Mouse (Mus musculus) MEL (cell line): ENCODE measurements around the gene Arhgap20. TPM values are rescaled to one million over a fixed set of nuclear protein-coding genes. Genes with fewer than 3 reads are reported as not detected.

Source experiments
- DNase-seq: peaks from one replicate; pipeline ENCODE4 v3.0.0; 2011; ENCODE audit warnings: low read depth, low spot score
- H3K27ac ChIP-seq: 2 replicates; pipeline ENCODE4 v1.5.1; 2012; ENCODE audit warnings: low read depth, mild to moderate bottlenecking, control low read depth, low read length, moderate library complexity; ENCODE audit not compliant: control insufficient read depth
- H3K27me3 ChIP-seq, 2 experiments: fragments of 150-350 bp in 1 of 2; sonication (generic) in 1 of 2; 2 replicates each; pipeline ENCODE4 v1.6.1; 2012; ENCODE audit warnings: low read length in 2 of 2, mild to moderate bottlenecking in 2 of 2, improper control_type of control experiment in 1 of 2, moderate library complexity in 1 of 2; ENCODE audit not compliant: insufficient read depth in 2 of 2, control insufficient read depth in 1 of 2
- H3K36me3 ChIP-seq, 2 experiments: 2 replicates each; pipeline ENCODE4 v1.6.1; 2012 to 2014; ENCODE audit warnings: low read length in 2 of 2, improper control_type of control experiment in 1 of 2, inconsistent platforms in 1 of 2, mild to moderate bottlenecking in 1 of 2; ENCODE audit not compliant: insufficient read depth in 2 of 2, control insufficient read depth in 1 of 2
- H3K4me1 ChIP-seq, 2 experiments: fragments of 150-350 bp in 1 of 2; sonication (generic) in 1 of 2; 2 replicates each; pipeline ENCODE4 v1.6.1; 2012; ENCODE audit warnings: low read length in 2 of 2, improper control_type of control experiment in 1 of 2, mild to moderate bottlenecking in 1 of 2; ENCODE audit not compliant: insufficient read depth in 2 of 2, control insufficient read depth in 1 of 2
- H3K4me3 ChIP-seq, 2 experiments: fragments of 150-350 bp in 1 of 2; sonication (generic) in 1 of 2; 2 replicates each; pipeline ENCODE4 v1.5.1; 2012; ENCODE audit warnings: low read depth in 2 of 2, low read length in 2 of 2, mild to moderate bottlenecking in 2 of 2, moderate library complexity in 2 of 2, control low read depth in 1 of 2, improper control_type of control experiment in 1 of 2; ENCODE audit not compliant: control insufficient read depth in 1 of 2, insufficient read depth in 1 of 2
- H3K79me2 ChIP-seq: 2 replicates; pipeline ENCODE4 v1.6.1; 2012; ENCODE audit warnings: mild to moderate bottlenecking, low read length, moderate library complexity; ENCODE audit not compliant: control insufficient read depth, poor library complexity, insufficient read depth
- H3K9ac ChIP-seq: 2 replicates; pipeline ENCODE4 v1.6.1; 2012; ENCODE audit warnings: low read depth, mild to moderate bottlenecking, control low read depth, low read length, moderate library complexity; ENCODE audit not compliant: control insufficient read depth, poor library complexity, severe bottlenecking
- H3K9me3 ChIP-seq: fragments of 150-350 bp; sonication (generic); replicated peaks from 2 replicates; pipeline ENCODE4 v1.6.1; 2012; ENCODE audit warnings: mild to moderate bottlenecking, low read length, improper control_type of control experiment, moderate library complexity; ENCODE audit not compliant: insufficient read depth
- CHD1 ChIP-seq: IDR thresholded peaks from 2 replicates; pipeline ENCODE4 v1.6.1; 2012; ENCODE audit warnings: low read depth, mild to moderate bottlenecking, inconsistent platforms, low read length, improper control_type of control experiment
- CHD2 ChIP-seq: IDR thresholded peaks from 2 replicates; pipeline ENCODE4 v1.6.1; 2011; ENCODE audit warnings: low read length, improper control_type of control experiment
- CTCF ChIP-seq, 3 experiments: IDR thresholded peaks in 2 of 3; conservative IDR thresholded peaks in 1 of 3; 2 replicates each; pipeline ENCODE4 v1.5.1; 2011 to 2012; ENCODE audit warnings: low read length in 3 of 3, low read depth in 2 of 3, mild to moderate bottlenecking in 2 of 3, improper control_type of control experiment in 1 of 3, inconsistent platforms in 1 of 3, mixed read lengths in 1 of 3, moderate library complexity in 1 of 3; ENCODE audit not compliant: control insufficient read depth in 1 of 3, insufficient read depth in 1 of 3, poor library complexity in 1 of 3, severe bottlenecking in 1 of 3
- ELF1 ChIP-seq: IDR thresholded peaks from 2 replicates; pipeline ENCODE4 v1.6.1; 2014; ENCODE audit warnings: low read depth, mild to moderate bottlenecking, inconsistent platforms, low read length, improper control_type of control experiment, moderate library complexity
- EP300 ChIP-seq, 2 experiments: IDR thresholded peaks; 2 replicates each; pipeline ENCODE4 v1.6.1; 2011; ENCODE audit warnings: improper control_type of control experiment in 2 of 2, low read length in 2 of 2, low read depth in 1 of 2, mild to moderate bottlenecking in 1 of 2
- ETS1 ChIP-seq: IDR thresholded peaks from 2 replicates; pipeline ENCODE4 v1.6.1; 2012; ENCODE audit warnings: low read depth, mild to moderate bottlenecking, inconsistent platforms, low read length, improper control_type of control experiment, moderate library complexity
- GABPA ChIP-seq: IDR thresholded peaks from 2 replicates; pipeline ENCODE4 v1.6.1; 2012; ENCODE audit warnings: low read depth, mild to moderate bottlenecking, inconsistent platforms, low read length, improper control_type of control experiment, moderate library complexity
- GATA1 ChIP-seq: IDR thresholded peaks from 2 replicates; pipeline ENCODE4 v1.6.1; 2011; ENCODE audit warnings: low read depth, low read length, improper control_type of control experiment
- HCFC1 ChIP-seq: IDR thresholded peaks from 2 replicates; pipeline ENCODE4 v1.6.1; 2012; ENCODE audit warnings: low read depth, mild to moderate bottlenecking, inconsistent platforms, low read length, improper control_type of control experiment, moderate library complexity
- KAT2A ChIP-seq: conservative IDR thresholded peaks from 2 replicates; pipeline ENCODE4 v1.6.1; 2012; ENCODE audit warnings: low read depth, low read length, improper control_type of control experiment, inconsistent platforms
- MAX ChIP-seq: IDR thresholded peaks from 2 replicates; pipeline ENCODE4 v1.6.1; 2011; ENCODE audit warnings: low read length, improper control_type of control experiment
- MAZ ChIP-seq: IDR thresholded peaks from 2 replicates; pipeline ENCODE4 v1.6.1; 2012; ENCODE audit warnings: low read depth, mild to moderate bottlenecking, inconsistent platforms, low read length, improper control_type of control experiment
- MEF2A ChIP-seq: IDR thresholded peaks from 2 replicates; pipeline ENCODE4 v1.6.1; 2014; ENCODE audit warnings: low read depth, mild to moderate bottlenecking, inconsistent platforms, low read length, improper control_type of control experiment; ENCODE audit not compliant: poor library complexity, insufficient replicate concordance, severe bottlenecking; ENCODE audit errors: extremely low read depth
- NELFE ChIP-seq: IDR thresholded peaks from 2 replicates; pipeline ENCODE4 v1.6.1; 2011; ENCODE audit warnings: low read depth, low read length, improper control_type of control experiment
- NRF1 ChIP-seq: IDR thresholded peaks from 2 replicates; pipeline ENCODE4 v1.6.1; 2014; ENCODE audit warnings: low read depth, mild to moderate bottlenecking, inconsistent platforms, low read length, improper control_type of control experiment, moderate library complexity; ENCODE audit not compliant: poor library complexity, insufficient read depth, severe bottlenecking
- POLR2A ChIP-seq, 2 experiments: IDR thresholded peaks; 2 replicates each; pipeline ENCODE4 v1.6.1; 2011 to 2012; ENCODE audit warnings: low read length in 2 of 2, mild to moderate bottlenecking in 2 of 2, control low read depth in 1 of 2, improper control_type of control experiment in 1 of 2, low read depth in 1 of 2, moderate library complexity in 1 of 2; ENCODE audit not compliant: control insufficient read depth in 1 of 2, insufficient read depth in 1 of 2, poor library complexity in 1 of 2
- POLR2AphosphoS2 ChIP-seq: IDR thresholded peaks from 2 replicates; pipeline ENCODE4 v1.6.1; 2011; ENCODE audit warnings: low read length, improper control_type of control experiment
- POLR2AphosphoS5 ChIP-seq: IDR thresholded peaks from 2 replicates; pipeline ENCODE4 v1.6.1; 2012; ENCODE audit warnings: low read depth, borderline replicate concordance, mild to moderate bottlenecking, inconsistent platforms, low read length, moderate library complexity, mixed read lengths
- SIN3A ChIP-seq: IDR thresholded peaks from 2 replicates; pipeline ENCODE4 v1.6.1; 2012; ENCODE audit warnings: low read length, improper control_type of control experiment, inconsistent platforms
- SMC3 ChIP-seq: IDR thresholded peaks from 2 replicates; pipeline ENCODE4 v1.6.1; 2011; ENCODE audit warnings: low read depth, low read length, improper control_type of control experiment
- TAL1 ChIP-seq: IDR thresholded peaks from 2 replicates; pipeline ENCODE4 v1.6.1; 2012; ENCODE audit warnings: mild to moderate bottlenecking, inconsistent platforms, low read length, moderate library complexity, mixed read lengths
- TBP ChIP-seq: IDR thresholded peaks from 2 replicates; pipeline ENCODE4 v1.8.0; 2011; ENCODE audit warnings: low read depth, low read length, improper control_type of control experiment
- TCF12 ChIP-seq: IDR thresholded peaks from 2 replicates; pipeline ENCODE4 v1.6.1; 2014; ENCODE audit warnings: low read depth, mild to moderate bottlenecking, inconsistent platforms, low read length, improper control_type of control experiment, moderate library complexity
- UBTF ChIP-seq: IDR thresholded peaks from 2 replicates; pipeline ENCODE4 v1.6.1; 2012; ENCODE audit warnings: low read depth, mild to moderate bottlenecking, inconsistent platforms, low read length, improper control_type of control experiment, moderate library complexity, borderline replicate concordance; ENCODE audit not compliant: insufficient read depth
- USF1 ChIP-seq: IDR thresholded peaks from 2 replicates; pipeline ENCODE4 v1.6.1; 2014; ENCODE audit warnings: low read depth, mild to moderate bottlenecking, inconsistent platforms, low read length, improper control_type of control experiment, moderate library complexity
- ZKSCAN1 ChIP-seq: IDR thresholded peaks from 2 replicates; pipeline ENCODE4 v1.6.1; 2012; ENCODE audit warnings: low read depth, mild to moderate bottlenecking, inconsistent platforms, low read length, improper control_type of control experiment, moderate library complexity
- ZMIZ1 ChIP-seq: IDR thresholded peaks from 2 replicates; pipeline ENCODE4 v1.6.1; 2012; ENCODE audit warnings: low read depth, mild to moderate bottlenecking, inconsistent platforms, low read length, improper control_type of control experiment, moderate library complexity
- polyA plus RNA-seq, 2 experiments: library from polyadenylated mRNA; stranded (reverse) in 1 of 2; unstranded in 1 of 2; fragments of >175 nt in 1 of 2; fragments of >200 nt in 1 of 2; gene quantifications; 2 replicates each; pipeline versions ENCODE4 v1.2.1 to v1.2.4; 2012; ENCODE audit warnings: low replicate concordance in 2 of 2, low read depth in 1 of 2; ENCODE audit not compliant: insufficient read length in 2 of 2, insufficient read depth in 1 of 2, missing spikeins in 1 of 2
- total RNA-seq: library from RNA; depleted of rRNA; stranded (reverse); fragments of 300-350 nt; gene quantifications from 2 replicates; pipeline ENCODE4 v1.2.3, GENCODE M21; 2012

The Arhgap20 gene
- total and polyA plus RNA-seq, 3 experiments, result not detected

DNA sequence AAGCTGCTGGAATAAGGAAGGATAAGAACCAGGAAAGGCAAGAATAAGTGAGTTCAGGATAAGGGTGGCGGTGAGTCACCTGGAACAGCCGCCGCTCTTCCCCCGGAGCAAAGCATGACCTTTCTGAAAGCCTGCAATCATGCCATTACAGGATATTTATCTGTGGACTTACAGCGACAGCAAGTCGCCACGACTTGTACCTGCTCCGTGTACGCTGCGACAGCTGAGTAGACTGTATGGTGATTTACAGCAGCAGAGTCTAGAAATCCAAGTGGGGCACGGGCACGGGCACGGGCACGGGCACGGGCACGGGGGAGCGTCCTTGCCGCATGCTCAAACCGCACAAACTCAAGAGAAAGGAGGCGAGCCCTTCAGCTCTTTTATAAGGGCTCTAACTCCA lies 110.4 kb downstream of the Arhgap20 start:
- H3K27ac ChIP-seq, result no peak overlapping the region
- no peaks in the 10 kb centered on the region for H3K79me2 ChIP-seq
- H3K27me3 ChIP-seq, result peaks cover 0 to 1% of the 10 kb centered on the region in 2 experiments; a peak in 2 of 4 replicates
- DNase-seq, result no peak
- no peak overlapping the region for H3K4me3 ChIP-seq
- no peak for TF ChIP-seq USF1
- TF ChIP-seq KAT2A, result no peak
- TF ChIP-seq CTCF (IDR thresholded peaks at IDR 0.05 in 2 of 3, conservative IDR thresholded peaks at IDR 0.05 in 1 of 3; ENCODE audit: control insufficient read depth in 1 of 3, insufficient read depth in 1 of 3, low read depth in 2 of 3, low read length in 3 of 3, poor library complexity in 1 of 3, severe bottlenecking in 1 of 3), result no peak
- no peak for TF ChIP-seq ZMIZ1
- no peak for TF ChIP-seq CHD2
- TF ChIP-seq SMC3, result no peak
- TF ChIP-seq TCF12, result no peak
- TF ChIP-seq GATA1, result no peak
- TF ChIP-seq NRF1, result no peak
- TF ChIP-seq MEF2A, result no peak
- no peak for TF ChIP-seq POLR2AphosphoS2
- TF ChIP-seq ZKSCAN1, result no peak
- TF ChIP-seq TAL1, result no peak
- no peak for TF ChIP-seq GABPA
- no peak for TF ChIP-seq SIN3A
- no peaks in the 10 kb centered on the region for H3K9me3 ChIP-seq
- no peak overlapping the region for H3K9ac ChIP-seq
- no peaks in the 10 kb centered on the region for H3K4me1 ChIP-seq
- no peaks in the 10 kb centered on the region for H3K36me3 ChIP-seq

DNA sequence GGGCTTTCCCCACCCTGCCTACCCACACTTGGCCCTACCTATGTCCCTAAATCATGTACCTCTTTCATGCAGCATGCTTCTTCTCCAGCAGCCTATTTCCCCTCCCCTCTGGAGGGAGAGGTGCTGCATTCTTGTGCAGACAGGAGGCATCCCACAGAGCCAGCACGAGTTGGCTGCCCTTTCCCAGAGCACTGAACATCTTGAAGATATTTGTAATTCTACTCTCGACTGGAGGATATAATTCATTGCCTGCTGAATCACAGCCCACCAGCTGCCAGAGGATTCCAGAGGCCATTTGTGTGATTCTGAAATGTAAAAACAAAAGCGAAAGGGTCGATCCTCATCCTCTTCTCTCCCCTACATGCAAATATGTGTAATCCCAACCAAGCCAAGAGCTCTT lies 116.2 kb downstream of the Arhgap20 start:
- H3K36me3 ChIP-seq, result no peaks in the 10 kb centered on the region
- no peak for DNase-seq
- no peak overlapping the region for H3K9ac ChIP-seq
- no peaks in the 10 kb centered on the region for H3K79me2 ChIP-seq
- no peaks in the 10 kb centered on the region for H3K4me1 ChIP-seq
- H3K27me3 ChIP-seq, result peaks cover 0 to 1% of the 10 kb centered on the region in 2 experiments; a peak in 1 of 4 replicates
- no peaks in the 10 kb centered on the region for H3K9me3 ChIP-seq
- no peak for TF ChIP-seq CHD2
- TF ChIP-seq NRF1, result no peak
- TF ChIP-seq KAT2A, result no peak
- TF ChIP-seq MAZ, result no peak
- TF ChIP-seq SMC3, result no peak
- TF ChIP-seq POLR2AphosphoS5, result no peak
- no peak for TF ChIP-seq EP300 (IDR thresholded peaks at IDR 0.05; ENCODE audit: low read depth in 1 of 2, low read length in 2 of 2)
- no peak for TF ChIP-seq ZMIZ1
- no peak for TF ChIP-seq CHD1
- TF ChIP-seq HCFC1, result no peak
- no peak for TF ChIP-seq POLR2A (IDR thresholded peaks at IDR 0.05; ENCODE audit: control insufficient read depth in 1 of 2, insufficient read depth in 1 of 2, low read depth in 1 of 2, low read length in 2 of 2, poor library complexity in 1 of 2)
- no peak for TF ChIP-seq ELF1
- no peak for TF ChIP-seq ETS1
- TF ChIP-seq TAL1, result no peak
- no peak for TF ChIP-seq TBP
- TF ChIP-seq NELFE, result no peak
- TF ChIP-seq UBTF, result no peak
- no peak for TF ChIP-seq MAX
- H3K4me3 ChIP-seq, result no peak overlapping the region
- no peak overlapping the region for H3K27ac ChIP-seq
